Mouse (Mus musculus): ENCODE results near the gene Olfr273.
"Not testable (repeated sequence)": the region's sequence is repeated elsewhere in the genome, so short reads cannot be mapped to it uniquely, and the experiment has no call there.

The Olfr273 gene

DNA sequence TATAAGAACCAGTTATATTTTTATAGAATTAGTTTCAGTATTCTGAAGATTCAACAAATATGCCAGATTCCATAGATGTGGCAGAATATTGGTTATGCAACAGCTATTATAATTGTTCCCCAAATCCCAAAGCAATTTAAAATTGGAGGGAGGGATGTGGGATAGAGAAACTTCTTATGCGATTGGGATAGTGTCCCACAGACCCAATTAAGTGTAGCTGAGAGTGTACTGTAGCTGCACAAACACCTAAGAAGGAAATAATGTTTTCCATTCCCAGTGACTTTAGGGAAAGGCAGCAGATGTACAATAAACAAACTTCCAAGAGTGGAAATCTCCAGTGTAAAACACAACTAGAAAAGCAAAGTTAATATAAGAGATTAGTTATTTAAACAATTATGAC is at the start of gene Olfr273:
TSS of gene Olfr273 (minus strand) at position 101 of the 400 bp plus-strand sequence.
- DNase-seq (ENCODE audit: low spot score), result no peak

DNA sequence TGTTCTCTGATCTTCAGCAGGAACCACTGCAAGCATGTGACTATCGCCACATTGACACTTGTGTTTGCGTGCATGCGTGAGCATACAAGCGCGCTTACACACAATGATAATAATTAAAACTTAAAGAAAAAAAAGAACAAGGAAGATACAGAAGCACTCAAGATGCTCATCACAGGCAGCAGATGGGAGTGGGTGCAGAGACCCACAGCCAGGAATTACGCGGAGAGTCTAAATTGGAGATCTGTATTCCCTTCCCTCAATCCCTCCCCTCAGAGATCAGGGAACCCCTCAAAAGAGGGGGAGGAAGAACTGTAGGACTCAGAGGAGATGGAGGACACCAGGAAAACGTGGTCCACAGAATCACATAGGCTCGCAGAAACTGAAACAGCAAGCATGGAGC is 5.1 kb upstream of the Olfr273 start:
- DNase-seq (ENCODE audit: low spot score), result no peak

DNA sequence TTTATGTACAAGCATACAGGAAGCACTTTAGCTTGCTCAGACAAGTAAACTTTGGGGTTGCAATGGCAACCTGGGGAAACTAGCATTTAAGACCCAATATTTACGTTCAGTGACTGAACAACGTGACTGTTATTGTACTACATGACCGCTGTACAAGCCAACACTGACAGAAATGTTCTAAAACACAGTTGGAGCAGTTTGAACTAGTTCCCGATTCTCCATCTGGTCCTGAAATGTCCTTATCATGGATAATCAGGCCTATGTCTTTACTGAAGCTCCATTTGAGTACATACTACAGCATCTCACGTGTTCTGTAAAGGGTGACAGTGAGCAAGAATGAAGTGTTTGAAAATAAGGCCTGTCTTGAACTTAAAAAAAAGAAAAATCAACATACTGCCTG is 9.4 kb downstream of the Olfr273 start:
- DNase-seq (ENCODE audit: low spot score), result peak; percentile 3

DNA sequence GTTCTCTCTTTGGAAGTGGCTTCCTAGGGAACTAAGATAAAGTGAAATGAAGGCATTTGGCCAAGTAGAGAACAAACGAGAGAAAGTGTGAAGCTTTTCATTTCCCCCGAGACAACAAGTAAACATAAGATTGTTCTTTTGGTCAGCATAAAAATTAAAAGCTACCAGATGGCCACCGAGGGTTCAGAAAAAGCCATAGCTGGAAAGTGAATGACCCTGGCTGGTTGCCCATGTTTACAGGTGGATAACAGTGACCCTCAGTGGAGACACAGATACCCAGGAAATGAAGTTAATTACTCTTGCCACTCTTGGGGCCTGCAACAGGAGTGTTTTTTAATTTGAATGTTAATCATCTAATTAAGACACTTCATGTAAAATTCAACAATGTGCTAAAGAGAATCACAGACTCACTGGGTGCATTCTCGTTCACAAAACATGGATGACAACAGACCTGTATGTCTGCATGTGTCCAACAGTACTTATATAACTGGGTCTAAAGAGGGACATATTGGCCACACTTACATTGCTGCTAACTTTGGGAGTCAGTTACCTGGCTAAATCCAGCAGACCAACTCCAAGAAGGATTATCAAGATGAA is 9.9 kb downstream of the Olfr273 start:
- no peak for DNase-seq (ENCODE audit: low spot score)

DNA sequence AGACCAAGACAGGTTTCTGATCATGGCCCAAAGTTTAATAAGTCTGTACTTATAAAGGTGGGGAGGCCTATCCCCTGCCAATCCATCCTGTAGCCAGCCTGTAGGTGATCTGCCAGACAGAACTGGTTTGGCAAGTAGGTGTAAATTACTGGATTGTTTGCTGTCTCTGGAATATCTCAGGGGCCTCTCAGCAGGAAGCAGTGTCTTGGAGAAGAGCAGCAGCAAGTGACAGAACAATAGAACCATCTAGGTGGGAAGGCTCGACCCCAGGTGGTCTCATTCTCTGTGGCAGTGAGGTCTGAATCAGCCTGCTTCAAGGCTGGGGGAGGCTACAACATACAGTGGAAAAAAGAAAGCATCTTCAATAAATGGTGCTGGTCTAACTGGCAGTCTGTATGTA is 13.6 kb downstream of the Olfr273 start:
- DNase-seq (ENCODE audit: low spot score), result not testable (repeated sequence)

DNA sequence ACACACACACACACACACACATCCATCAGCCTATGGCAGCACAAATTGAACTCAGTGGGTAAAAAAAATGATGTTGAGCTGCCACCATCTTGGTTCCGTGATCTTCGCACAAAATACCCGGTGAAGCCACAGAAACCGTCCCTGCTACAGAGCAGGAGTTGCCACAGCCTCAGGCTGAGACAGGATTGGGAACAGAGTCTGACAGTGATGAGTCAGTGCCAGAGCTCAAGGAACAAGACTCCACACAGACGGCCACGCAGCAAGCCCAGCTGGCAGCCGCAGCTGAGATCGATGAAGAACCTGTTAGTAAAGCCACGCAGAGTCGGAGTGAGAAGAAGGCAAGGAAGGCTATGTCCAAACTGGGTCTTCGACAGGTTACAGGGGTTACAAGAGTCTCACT is 37.7 kb downstream of the Olfr273 start:
- no peak for DNase-seq (ENCODE audit: low spot score)

DNA sequence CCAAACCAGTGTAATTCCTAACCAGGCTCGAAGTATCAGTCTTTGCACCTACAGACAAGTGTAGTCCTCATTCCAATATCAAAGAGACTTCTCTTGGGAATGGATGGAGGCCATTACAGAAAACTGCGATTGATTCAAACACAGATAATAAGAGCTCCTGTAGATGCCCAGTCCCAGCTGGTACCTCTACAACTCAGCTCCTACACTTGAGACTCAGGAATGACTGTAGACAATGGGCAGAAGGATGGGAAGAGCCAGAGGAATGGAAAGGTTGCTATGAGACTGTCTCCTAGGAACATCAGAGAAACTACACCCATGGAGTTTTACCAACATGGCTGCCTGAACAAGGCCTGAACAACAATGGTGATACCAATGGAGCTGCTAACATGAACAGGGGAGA is 44.7 kb downstream of the Olfr273 start, which contains the start of gene Olfr275:
TSS of gene Olfr275 (plus strand) at position 301 of the 400 bp plus-strand sequence.
- no peak for DNase-seq (ENCODE audit: low spot score)

DNA sequence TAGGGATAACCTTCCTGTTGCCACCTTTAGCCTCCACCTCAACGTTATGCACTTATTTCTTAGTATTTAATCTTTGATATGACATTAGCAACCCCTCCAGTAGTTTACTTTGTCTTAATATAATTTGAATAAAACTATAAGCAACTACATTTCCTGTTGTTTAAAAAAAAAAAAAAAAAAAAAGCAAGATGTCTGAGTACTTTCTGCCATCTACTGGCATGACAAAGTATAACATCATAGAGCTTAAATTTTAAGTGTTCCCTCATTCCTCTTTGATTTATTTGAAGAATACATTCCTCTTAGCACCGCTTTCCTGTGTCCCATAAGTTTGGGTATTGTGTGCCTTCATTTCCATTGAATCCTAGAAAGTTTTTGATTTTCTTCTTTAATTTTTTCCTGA is 47.2 kb downstream of the Olfr273 start:
- DNase-seq (ENCODE audit: low spot score), result no peak

All from layer of hippocampus, adult 11-12 months (tissue).